Mouse (Mus musculus): ENCODE results near the gene Camk2n1. TPM values are rescaled to one million over a fixed set of nuclear protein-coding genes. Genes with fewer than 3 reads are reported as not detected.

Gene Camk2n1
- polyA plus RNA-seq, 1 experiment from 2014 or later = 10.9 TPM

GRCm38 (mm10) chr4:138456536-138456935 lies 2.4 kb downstream of the Camk2n1 start:
- no peak for ATAC-seq
- Histone ChIP-seq H3K4me2 (replicated peaks; ENCODE audit: low read depth) (peak overlapping the region; percentile 92), H3K4me1 (replicated peaks; ENCODE audit: control insufficient read depth, insufficient read depth, low read length) (peaks cover 5% of the 10 kb centered on the region; the same call in 1 of the 2 replicates), H3K27ac (ENCODE audit: low read depth, low read length) (peak overlapping the region; percentile 95; the same call in 1 of the 2 replicates), H3K9me3 (ENCODE audit: control insufficient read depth) (no peaks in the 10 kb centered on the region), H3K36me3 (ENCODE audit: control insufficient read depth, insufficient read depth) (no peaks in the 10 kb centered on the region), H3K4me3 (ENCODE audit: low read depth, low read length) (peak overlapping the region; percentile 94), H3K9ac (ENCODE audit: low read depth, low read length) (peak overlapping the region; percentile 93), H3K27me3 (replicated peaks; ENCODE audit: control insufficient read depth, insufficient read depth, low read length) (no peaks in the 10 kb centered on the region)
- WGBS = 20% methylated on average over 8 of the region's 8 CpGs
- peak; percentile 39; the same call in 1 of the 2 replicates for TF ChIP-seq CTCF (IDR thresholded peaks at IDR 0.05; ENCODE audit: low read depth)

- Histone ChIP-seq H3K4me3 (ENCODE audit: low read depth, low read length) (peak overlapping the region; percentile 94; the same call in 1 of the 2 replicates), H3K9me3 (ENCODE audit: control insufficient read depth) (no peaks in the 10 kb centered on the region), H3K36me3 (ENCODE audit: control insufficient read depth, insufficient read depth) (no peaks in the 10 kb centered on the region), H3K4me2 (replicated peaks; ENCODE audit: low read depth) (0 out of 2 replicates have a peak overlapping the region, but pooled peaks have one; percentile 92), H3K4me1 (replicated peaks; ENCODE audit: control insufficient read depth, insufficient read depth, low read length) (peaks cover 5% of the 10 kb centered on the region; the same call in 1 of the 2 replicates), H3K27ac (ENCODE audit: low read depth, low read length) (no peak overlapping the region), H3K9ac (ENCODE audit: low read depth, low read length) (no peak overlapping the region), H3K27me3 (replicated peaks; ENCODE audit: control insufficient read depth, insufficient read depth, low read length) (no peaks in the 10 kb centered on the region)
- no peak for TF ChIP-seq CTCF (IDR thresholded peaks at IDR 0.05; ENCODE audit: low read depth)
- no peak for ATAC-seq
- 29% methylated on average over 4 of the region's 4 CpGs for WGBS
Measured at GRCm38 (mm10) chr4:138457091-138457490, 3.0 kb downstream of the Camk2n1 start.

- ATAC-seq = no peak
- no peak overlapping the region for H3K4me3 ChIP-seq (ENCODE audit: low read depth, low read length)
- H3K36me3 ChIP-seq (ENCODE audit: control insufficient read depth, insufficient read depth) = no peaks in the 10 kb centered on the region
- no peak overlapping the region for H3K9ac ChIP-seq (ENCODE audit: low read depth, low read length)
- no peaks in the 10 kb centered on the region for H3K27me3 ChIP-seq (replicated peaks; ENCODE audit: control insufficient read depth, insufficient read depth, low read length)
- peaks cover 5% of the 10 kb centered on the region; the same call in 1 of the 2 replicates for H3K4me1 ChIP-seq (replicated peaks; ENCODE audit: control insufficient read depth, insufficient read depth, low read length)
- H3K9me3 ChIP-seq (ENCODE audit: control insufficient read depth) = no peaks in the 10 kb centered on the region
- no peak overlapping the region for H3K4me2 ChIP-seq (replicated peaks; ENCODE audit: low read depth)
- 85% methylated on average over 7 of the region's 7 CpGs for WGBS
- no peak for TF ChIP-seq CTCF (IDR thresholded peaks at IDR 0.05; ENCODE audit: low read depth)
- no peak overlapping the region for H3K27ac ChIP-seq (ENCODE audit: low read depth, low read length)
Measured at GRCm38 (mm10) chr4:138458171-138458570, 4.1 kb downstream of the Camk2n1 start.

GRCm38 (mm10) chr4:138458735-138459440 lies 4.8 kb downstream of the Camk2n1 start:
- Histone ChIP-seq H3K9me3 (ENCODE audit: control insufficient read depth) (no peaks in the 10 kb centered on the region), H3K4me1 (replicated peaks; ENCODE audit: control insufficient read depth, insufficient read depth, low read length) (peaks cover 6% of the 10 kb centered on the region; the same call in 1 of the 2 replicates), H3K27me3 (replicated peaks; ENCODE audit: control insufficient read depth, insufficient read depth, low read length) (no peaks in the 10 kb centered on the region), H3K4me3 (ENCODE audit: low read depth, low read length) (no peak overlapping the region), H3K36me3 (ENCODE audit: control insufficient read depth, insufficient read depth) (no peaks in the 10 kb centered on the region), H3K4me2 (replicated peaks; ENCODE audit: low read depth) (no peak overlapping the region), H3K9ac (ENCODE audit: low read depth, low read length) (no peak overlapping the region), H3K27ac (ENCODE audit: low read depth, low read length) (no peak overlapping the region)
- no peak for ATAC-seq
- TF ChIP-seq CTCF (IDR thresholded peaks at IDR 0.05; ENCODE audit: low read depth) = no peak
- 71% methylated on average over 5 of the region's 5 CpGs for WGBS

GRCm38 (mm10) chr4:138459775-138460174 lies 5.7 kb downstream of the Camk2n1 start:
- WGBS = 51% methylated on average over 6 of the region's 6 CpGs
- no peaks in the 10 kb centered on the region for H3K9me3 ChIP-seq (ENCODE audit: control insufficient read depth)
- H3K27ac ChIP-seq (ENCODE audit: low read depth, low read length) = no peak overlapping the region
- H3K4me1 ChIP-seq (replicated peaks; ENCODE audit: control insufficient read depth, insufficient read depth, low read length) = peaks cover 10% of the 10 kb centered on the region
- H3K27me3 ChIP-seq (replicated peaks; ENCODE audit: control insufficient read depth, insufficient read depth, low read length) = no peaks in the 10 kb centered on the region
- H3K4me2 ChIP-seq (replicated peaks; ENCODE audit: low read depth) = peak overlapping the region; percentile 27; the same call in 1 of the 2 replicates
- no peak overlapping the region for H3K4me3 ChIP-seq (ENCODE audit: low read depth, low read length)
- peak; percentile 43 for TF ChIP-seq CTCF (IDR thresholded peaks at IDR 0.05; ENCODE audit: low read depth)
- H3K9ac ChIP-seq (ENCODE audit: low read depth, low read length) = no peak overlapping the region
- no peaks in the 10 kb centered on the region for H3K36me3 ChIP-seq (ENCODE audit: control insufficient read depth, insufficient read depth)
- ATAC-seq = no peak

GRCm38 (mm10) chr4:138460910-138461309 lies 6.8 kb downstream of the Camk2n1 start:
- Histone ChIP-seq H3K4me2 (replicated peaks; ENCODE audit: low read depth) (no peak overlapping the region), H3K36me3 (ENCODE audit: control insufficient read depth, insufficient read depth) (no peaks in the 10 kb centered on the region), H3K4me1 (replicated peaks; ENCODE audit: control insufficient read depth, insufficient read depth, low read length) (peaks cover 10% of the 10 kb centered on the region), H3K9me3 (ENCODE audit: control insufficient read depth) (no peaks in the 10 kb centered on the region), H3K4me3 (ENCODE audit: low read depth, low read length) (no peak overlapping the region), H3K27ac (ENCODE audit: low read depth, low read length) (no peak overlapping the region), H3K9ac (ENCODE audit: low read depth, low read length) (no peak overlapping the region), H3K27me3 (replicated peaks; ENCODE audit: control insufficient read depth, insufficient read depth, low read length) (no peaks in the 10 kb centered on the region)
- ATAC-seq = no peak
- no peak for TF ChIP-seq CTCF (IDR thresholded peaks at IDR 0.05; ENCODE audit: low read depth)
- WGBS = 29% methylated on average over 9 of the region's 9 CpGs

Measured in intestine, postnatal 0 days (tissue).